ENCODE assay signal across 8 mouse cellular contexts in genomic region chrX:70385276-70385961, GRCm38 (mm10). TPM values are rescaled to one million over a fixed set of nuclear protein-coding genes. Genes with fewer than 3 reads are reported as not detected.
DNase-seq lines count a peak whose midpoint lies in the region; ATAC-seq and TF ChIP-seq lines count a peak whose summit lies in the region.

1110012L19Rik (plus strand) TSS chrX:70385877.

- H3K4me3 ChIP-seq in embryonic facial prominence, embryonic 13.5 days, result peak within 1 kb of the TSS; percentile 51
- H3K4me3 ChIP-seq in kidney, adult 2 months (ENCODE audit: insufficient read depth, low read depth, low read length), result peak within 1 kb of the TSS; percentile 83
- peak within 1 kb of the TSS; percentile 54 for H3K4me3 ChIP-seq in limb, embryonic 12.5 days (replicated peaks)
- H3K4me3 ChIP-seq in midbrain, embryonic 15.5 days, result peak within 1 kb of the TSS; percentile 51

- peaks cover 11% of the 10 kb centered on the region for H3K36me3 ChIP-seq in embryonic facial prominence, embryonic 13.5 days
- no peaks in the 10 kb centered on the region for H3K36me3 ChIP-seq in kidney, adult 2 months (ENCODE audit: control insufficient read depth, insufficient read depth, low read length)
- H3K36me3 ChIP-seq in limb, embryonic 12.5 days, result peaks cover 5% of the 10 kb centered on the region; the same call in 1 of the 2 replicates
- H3K36me3 ChIP-seq in midbrain, embryonic 15.5 days (replicated peaks), result no peaks in the 10 kb centered on the region

- peak; percentile 92 for ATAC-seq in embryonic facial prominence, embryonic 13.5 days (ENCODE audit: insufficient number of reproducible peaks, insufficient read depth, low FRiP score, low TSS enrichment, low read depth)
- peak; percentile 93 for ATAC-seq in limb, embryonic 12.5 days (ENCODE audit: insufficient number of reproducible peaks, insufficient read depth, low FRiP score, low TSS enrichment, low read depth)
- peak; percentile 97 for ATAC-seq in midbrain, embryonic 15.5 days (replicated peaks)

- WGBS in embryonic facial prominence, embryonic 13.5 days, result 22% methylated on average over 22 of the region's 22 CpGs
- under 1% methylated on average over 22 of the region's 22 CpGs for WGBS in kidney, adult 2 months
- 19% methylated on average over 22 of the region's 22 CpGs for WGBS in limb, embryonic 12.5 days
- 21% methylated on average over 22 of the region's 22 CpGs for WGBS in midbrain, embryonic 15.5 days

- H3K27me3 ChIP-seq in embryonic facial prominence, embryonic 13.5 days, result no peaks in the 10 kb centered on the region
- H3K27me3 ChIP-seq in kidney, adult 2 months (replicated peaks; ENCODE audit: control insufficient read depth, insufficient read depth, low read length), result no peaks in the 10 kb centered on the region
- H3K27me3 ChIP-seq in limb, embryonic 12.5 days, result no peaks in the 10 kb centered on the region
- no peaks in the 10 kb centered on the region for H3K27me3 ChIP-seq in midbrain, embryonic 15.5 days (replicated peaks)

- peak within 1 kb of the TSS; percentile 56 for H3K4me2 ChIP-seq in embryonic facial prominence, embryonic 13.5 days
- peak within 1 kb of the TSS; percentile 50 for H3K4me2 ChIP-seq in limb, embryonic 12.5 days
- H3K4me2 ChIP-seq in midbrain, embryonic 15.5 days, result peak within 1 kb of the TSS; percentile 51

- TF ChIP-seq POLR2A in kidney, adult 2 months (IDR thresholded peaks at IDR 0.05; ENCODE audit: low read depth, low read length), result no peak

- DNase-seq in 3134 (ENCODE audit: extremely low read depth, insufficient read length, low spot score), result peak; percentile 73
- DNase-seq in adrenal gland, postnatal 25 days, result peak; percentile 54
- DNase-seq in heart, adult 18-20 months, result peak; percentile 87 to 90
- peak; percentile 91 for DNase-seq in kidney, adult 2 months
- peak; percentile 28 to 67 for DNase-seq in spleen, postnatal 10 days (ENCODE audit: low spot score in 2 of 2)

- peaks cover 5% of the 10 kb centered on the region; the same call in 1 of the 2 replicates for H3K4me1 ChIP-seq in embryonic facial prominence, embryonic 13.5 days
- H3K4me1 ChIP-seq in kidney, adult 2 months (ENCODE audit: control insufficient read depth, insufficient read depth, low read length), result peaks cover 4% of the 10 kb centered on the region; the same call in 1 of the 2 replicates
- peaks cover 3% of the 10 kb centered on the region; the same call in 1 of the 2 replicates for H3K4me1 ChIP-seq in limb, embryonic 12.5 days (replicated peaks)
- H3K4me1 ChIP-seq in midbrain, embryonic 15.5 days, result peaks cover 8% of the 10 kb centered on the region

- no peak for TF ChIP-seq CTCF in kidney, adult 2 months (conservative IDR thresholded peaks at IDR 0.05; ENCODE audit: insufficient read depth, insufficient read length, low read depth, low read length)

- H3K27ac ChIP-seq in embryonic facial prominence, embryonic 13.5 days, result peak within 1 kb of the TSS; percentile 87
- H3K27ac ChIP-seq in kidney, adult 2 months (ENCODE audit: insufficient read depth, low read depth, low read length), result peak within 1 kb of the TSS; percentile 98
- H3K27ac ChIP-seq in limb, embryonic 12.5 days, result peak within 1 kb of the TSS; percentile 73
- peak within 1 kb of the TSS; percentile 83 for H3K27ac ChIP-seq in midbrain, embryonic 15.5 days

- no peaks in the 10 kb centered on the region for H3K9me3 ChIP-seq in embryonic facial prominence, embryonic 13.5 days
- H3K9me3 ChIP-seq in limb, embryonic 12.5 days, result no peaks in the 10 kb centered on the region
- no peaks in the 10 kb centered on the region for H3K9me3 ChIP-seq in midbrain, embryonic 15.5 days

- H3K9ac ChIP-seq in embryonic facial prominence, embryonic 13.5 days, result peak within 1 kb of the TSS; percentile 73
- peak within 1 kb of the TSS; percentile 67 for H3K9ac ChIP-seq in limb, embryonic 12.5 days (replicated peaks)
- H3K9ac ChIP-seq in midbrain, embryonic 15.5 days, result peak within 1 kb of the TSS; percentile 27

RNA-seq across cellular contexts. Expression of gene 1110012L19Rik, which starts in this region (rescaled TPM):
- total RNA-seq in adrenal gland, postnatal 25 days (2021), result 18.1 and 19.9 TPM in 2 replicates
- 29.5 and 35.2 TPM in 2 replicates for polyA plus RNA-seq in embryonic facial prominence, embryonic 13.5 days (2015; fragmentation: Nextera tagmentation; extraction: Ambion mirVana)
- total RNA-seq in heart, adult 18-20 months (2021), result 10 to 100 TPM; 15.0 to 16.1 TPM
- polyA plus RNA-seq in kidney, adult 2 months (2012; rRNA removed), result 9.2 and 12.3 TPM in 2 replicates
- polyA plus RNA-seq in limb, embryonic 12.5 days (2016; fragmentation: Nextera tagmentation; extraction: Ambion mirVana), result 25.5 and 26.6 TPM in 2 replicates
- polyA plus RNA-seq in midbrain, embryonic 15.5 days (2015; fragmentation: Nextera tagmentation; extraction: Ambion mirVana), result 35.3 and 40.2 TPM in 2 replicates

Comparison
In these comparisons a context has a peak if more than half of its experiments do, and no peak if none do; other contexts are left out.
1. Peak in every context shown above with its lines: DNase-seq, ATAC-seq, H3K4me3 ChIP-seq and H3K27ac ChIP-seq.